Mouse (Mus musculus): Measurements from ENCODE around the gene Cacna1c.

Gene Cacna1c

GRCm38 (mm10) chr6:118680814-118681213 lies 515.4 kb downstream of the Cacna1c start:
- no peak for DNase-seq (ENCODE audit: low spot score in 2 of 2)

DNA sequence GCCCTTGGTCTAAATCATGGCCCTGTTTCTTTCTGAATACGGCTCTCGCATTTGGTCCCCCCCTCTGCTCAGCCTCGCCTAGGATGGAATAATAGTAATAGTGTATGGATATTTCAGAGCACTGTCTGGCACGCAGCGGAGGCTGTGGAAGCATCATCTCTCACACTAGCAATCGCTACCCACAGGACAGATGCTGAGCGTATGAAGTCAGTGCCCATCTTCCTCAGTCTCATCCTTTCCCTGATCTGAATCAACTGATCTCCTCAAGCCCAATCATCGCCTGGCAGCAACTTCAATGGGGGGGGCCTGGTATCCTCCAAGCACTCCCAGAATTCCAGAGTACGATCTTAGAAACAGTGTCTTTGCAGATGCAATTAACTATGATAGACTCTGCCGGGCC lies 518.2 kb downstream of the Cacna1c start:
- no peak for DNase-seq (ENCODE audit: low spot score in 2 of 2)

DNA sequence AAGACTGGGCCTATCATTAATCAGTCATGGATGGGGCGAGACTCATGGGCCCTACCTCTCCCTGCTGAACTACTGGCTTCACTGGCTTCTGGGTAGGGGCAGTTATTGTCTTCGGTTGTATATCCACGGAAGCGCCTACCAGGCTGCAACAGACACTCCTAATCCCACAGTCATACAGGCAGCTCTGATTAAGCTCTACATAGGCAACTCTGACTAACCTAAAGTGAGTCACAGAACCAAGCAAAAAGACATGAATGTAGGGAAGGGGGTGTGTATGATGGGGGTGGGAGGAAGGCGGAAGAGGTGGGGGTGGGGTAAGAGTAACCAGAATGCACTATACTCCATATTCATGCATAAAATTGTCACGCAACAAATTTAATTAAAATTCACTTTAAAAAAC lies 518.9 kb downstream of the Cacna1c start:
- no peak for DNase-seq (ENCODE audit: low spot score in 2 of 2)

- DNase-seq (ENCODE audit: low spot score in 2 of 2): no peak
These were observed 521.4 kb downstream of the Cacna1c start for GRCm38 (mm10) chr6:118674781-118675180.

DNA sequence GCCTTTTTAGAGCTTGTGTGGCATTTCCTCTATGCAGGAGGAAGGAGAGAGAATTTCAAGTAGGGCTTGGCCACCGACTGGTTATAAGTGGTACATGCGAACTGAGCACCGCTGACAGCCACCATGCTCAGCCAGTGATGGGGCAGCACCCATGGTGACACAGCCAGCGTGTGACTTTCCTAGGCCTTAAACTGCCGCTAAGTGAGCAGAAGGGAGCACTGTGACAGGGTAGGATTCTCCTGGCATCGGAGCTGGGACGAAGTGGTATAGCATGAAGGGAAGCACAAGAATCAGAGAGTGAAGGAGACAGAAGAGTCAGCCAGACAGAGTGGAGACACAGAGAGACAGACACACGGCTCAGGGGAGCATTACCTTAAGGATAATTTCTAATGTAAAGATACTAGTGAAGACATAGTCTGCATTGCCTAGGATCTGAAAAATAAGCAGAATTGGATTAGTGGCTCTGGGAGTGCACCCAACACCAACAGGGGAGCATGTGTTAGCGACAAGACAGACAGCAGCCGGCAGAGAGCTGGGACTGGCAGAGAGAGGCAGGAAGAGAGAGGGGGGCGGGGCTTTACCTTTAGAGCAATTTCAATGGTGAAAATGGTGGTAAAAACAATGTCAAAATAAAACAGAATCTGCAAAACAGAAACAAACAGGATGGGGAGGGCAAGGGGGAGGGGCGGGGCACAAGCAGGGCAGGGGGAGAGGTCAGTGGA lies 522.1 kb downstream of the Cacna1c start:
- DNase-seq (ENCODE audit: low spot score in 2 of 2): no peak

- DNase-seq (ENCODE audit: low spot score in 2 of 2): no peak
These were observed 542.9 kb downstream of the Cacna1c start for GRCm38 (mm10) chr6:118653331-118653730.

- DNase-seq (ENCODE audit: low spot score in 2 of 2): no peak
These were observed 547.0 kb downstream of the Cacna1c start for GRCm38 (mm10) chr6:118649121-118649783.

DNA sequence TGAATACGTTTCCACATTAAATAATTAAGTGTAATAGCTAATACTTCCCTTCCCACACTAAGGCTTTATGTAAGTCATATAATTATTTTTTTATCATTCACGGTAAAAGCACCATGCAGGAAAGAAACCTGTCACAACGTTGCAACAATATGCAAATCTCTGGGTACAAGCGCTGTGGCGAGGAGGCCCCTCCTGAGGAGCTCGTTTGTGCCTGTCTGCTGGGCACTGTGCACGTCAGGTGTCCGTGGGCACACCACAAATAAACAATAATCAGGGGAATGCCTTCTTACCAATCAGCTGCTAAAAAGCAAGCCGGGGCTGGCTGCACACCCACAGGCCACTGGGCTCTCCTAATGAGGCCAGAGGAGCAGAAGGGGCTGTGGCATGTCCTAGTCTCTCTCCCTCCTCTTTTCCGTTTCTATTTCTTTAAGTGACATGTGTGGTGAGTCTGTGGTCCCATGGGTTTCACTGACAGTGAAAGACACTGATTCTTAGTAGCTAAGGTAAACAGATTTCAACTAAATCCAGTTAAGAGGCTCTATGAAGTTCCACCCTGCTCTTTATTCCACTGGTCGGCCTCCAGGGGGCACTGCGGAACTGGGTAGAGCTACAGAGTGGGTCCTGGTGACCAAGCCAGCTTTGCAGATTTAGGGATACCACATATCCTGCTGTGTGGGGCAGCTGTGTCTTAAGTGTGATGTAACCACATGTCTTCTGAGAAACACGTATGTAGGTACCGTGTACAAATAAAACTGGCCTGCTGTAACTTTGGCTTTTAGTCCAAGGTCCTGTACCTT lies 549.8 kb downstream of the Cacna1c start:
- DNase-seq (ENCODE audit: low spot score in 2 of 2): peak in 1 of 2 experiments; percentile 16

- DNase-seq (ENCODE audit: low spot score in 2 of 2): no peak
These were observed 551.4 kb downstream of the Cacna1c start for GRCm38 (mm10) chr6:118644866-118645265.

- no peak for DNase-seq (ENCODE audit: low spot score in 2 of 2)
These were observed 552.7 kb downstream of the Cacna1c start for GRCm38 (mm10) chr6:118643541-118643940.

GRCm38 (mm10) chr6:118641671-118642325 lies 554.4 kb downstream of the Cacna1c start:
- no peak for DNase-seq (ENCODE audit: low spot score in 2 of 2)

DNA sequence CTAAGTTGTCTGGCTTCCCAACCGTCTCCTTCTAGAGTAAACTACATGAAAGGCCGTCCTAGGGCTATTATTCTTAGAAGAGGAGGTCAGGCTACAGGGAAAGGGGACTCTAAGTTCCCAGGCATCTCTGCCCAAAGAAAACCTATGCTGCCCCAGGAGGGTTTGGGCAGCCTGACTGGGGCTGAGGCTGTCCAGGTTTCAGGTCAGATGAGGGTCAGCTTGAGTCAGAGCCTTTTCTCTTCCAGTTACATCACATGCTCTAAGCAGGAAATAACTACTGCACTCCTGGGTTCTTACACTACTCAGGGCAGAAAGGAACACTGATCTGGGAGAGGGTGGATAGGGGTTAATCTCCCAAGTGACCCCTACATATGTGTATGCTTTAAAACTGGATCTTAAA lies 556.4 kb downstream of the Cacna1c start:
- no peak for DNase-seq (ENCODE audit: low spot score in 2 of 2)

- DNase-seq (ENCODE audit: low spot score in 2 of 2): no peak
These were observed 557.3 kb downstream of the Cacna1c start for GRCm38 (mm10) chr6:118638911-118639310.

- DNase-seq (ENCODE audit: low spot score in 2 of 2): no peak
These were observed 563.7 kb downstream of the Cacna1c start for GRCm38 (mm10) chr6:118632491-118632890.

DNA sequence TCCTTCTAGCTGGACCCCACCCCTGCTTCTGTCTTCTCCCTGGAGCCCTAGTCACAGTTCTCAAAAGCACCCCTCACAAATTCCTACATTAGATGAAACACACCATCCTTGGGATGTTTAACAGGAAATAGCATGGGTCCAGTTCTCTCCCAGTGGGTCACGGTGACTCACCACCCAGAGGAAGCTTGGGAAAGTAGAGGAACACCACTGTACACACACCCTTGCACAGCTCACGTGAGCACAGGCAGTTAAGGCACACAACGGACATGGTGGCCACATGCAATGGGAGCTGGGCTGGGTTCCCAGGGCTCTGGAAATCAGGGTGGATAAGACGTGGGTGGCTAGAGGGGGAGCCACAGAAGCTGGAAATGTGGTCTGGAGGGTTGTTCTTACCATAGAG lies 566.2 kb downstream of the Cacna1c start:
- no peak for DNase-seq (ENCODE audit: low spot score in 2 of 2)

DNA sequence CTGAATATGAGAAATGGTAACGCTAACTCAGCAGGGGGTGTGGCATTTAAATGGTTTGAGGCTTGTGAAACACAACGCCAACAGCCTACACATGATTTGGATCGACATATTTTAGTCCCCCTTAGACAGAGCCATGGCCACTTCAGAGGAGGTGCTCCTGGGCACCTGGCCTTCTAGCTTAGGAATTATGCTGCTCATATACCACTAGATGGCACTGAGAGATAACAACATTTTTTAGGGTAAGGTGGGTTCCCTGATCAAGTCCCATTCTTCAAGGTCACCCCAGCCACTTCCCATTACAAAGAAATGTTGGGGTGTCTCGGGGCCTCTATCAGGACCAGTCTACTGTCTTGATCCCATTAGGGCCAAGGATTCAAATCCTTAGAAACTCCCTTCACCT lies 570.0 kb downstream of the Cacna1c start:
- DNase-seq (ENCODE audit: low spot score in 2 of 2): no peak

DNA sequence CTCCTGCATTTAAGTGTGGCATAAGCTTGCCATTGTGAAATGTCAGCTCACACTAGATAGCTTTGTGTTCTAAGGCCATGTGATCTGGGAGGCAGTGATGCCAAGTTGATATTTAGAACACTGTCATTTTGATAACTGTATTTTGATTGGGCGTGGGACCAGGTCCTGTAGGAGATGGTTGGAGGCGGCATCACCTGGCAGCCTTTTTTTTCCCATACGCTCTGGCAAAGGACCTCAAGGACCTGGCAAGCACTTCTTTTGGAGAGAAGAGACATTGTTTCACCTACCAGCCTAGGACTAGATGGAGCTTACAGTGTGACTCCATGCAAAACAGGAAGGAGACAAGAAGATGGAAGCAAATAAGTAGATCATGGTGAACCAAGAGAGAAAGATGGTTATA lies 572.6 kb downstream of the Cacna1c start:
- DNase-seq (ENCODE audit: low spot score in 2 of 2): no peak

- no peak for DNase-seq (ENCODE audit: low spot score in 2 of 2)
These were observed 574.4 kb downstream of the Cacna1c start for GRCm38 (mm10) chr6:118621866-118622265.

DNA sequence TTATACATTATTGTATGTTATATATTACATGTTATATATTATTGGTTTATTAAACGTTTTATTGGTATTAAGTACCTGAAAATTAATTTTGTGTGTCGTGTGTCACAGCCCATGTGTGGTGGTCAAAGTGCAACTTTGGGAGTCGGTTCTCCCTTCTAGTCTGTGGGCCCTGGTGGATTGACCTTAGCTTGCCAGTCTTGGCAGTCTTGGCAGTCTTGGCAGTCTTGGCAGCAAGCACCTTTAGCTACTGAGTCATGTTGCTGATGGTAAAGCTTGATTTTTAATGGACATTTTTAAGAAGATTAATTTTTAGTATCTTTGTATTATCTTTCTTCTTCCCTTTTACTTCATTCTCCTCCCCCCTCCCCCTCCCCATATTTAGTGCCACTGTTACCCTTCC lies 574.8 kb downstream of the Cacna1c start:
- DNase-seq (ENCODE audit: low spot score in 2 of 2): no peak

- no peak for DNase-seq (ENCODE audit: low spot score in 2 of 2)
These were observed 587.3 kb downstream of the Cacna1c start for GRCm38 (mm10) chr6:118608906-118609305.

DNA sequence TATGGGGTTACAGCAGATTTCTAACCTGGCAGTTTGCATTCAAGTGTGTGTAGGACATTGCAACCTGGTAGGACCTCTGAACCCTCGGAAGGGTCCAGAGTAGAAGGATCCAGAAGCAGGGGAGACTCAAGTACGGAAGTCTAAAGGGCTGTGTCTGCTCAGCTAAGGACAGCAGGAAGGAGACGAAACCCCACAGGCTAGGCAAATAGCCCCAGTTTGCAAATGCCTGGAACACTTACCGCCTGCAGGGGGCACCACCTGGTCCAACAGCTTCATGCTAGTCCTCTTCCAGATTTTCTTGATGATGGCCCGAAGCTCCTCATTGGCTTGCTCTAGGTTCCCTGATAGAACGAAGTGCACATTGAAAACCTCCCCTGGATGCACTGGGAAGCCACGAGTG lies 590.2 kb downstream of the Cacna1c start:
- DNase-seq (ENCODE audit: low spot score in 2 of 2): no peak

DNA sequence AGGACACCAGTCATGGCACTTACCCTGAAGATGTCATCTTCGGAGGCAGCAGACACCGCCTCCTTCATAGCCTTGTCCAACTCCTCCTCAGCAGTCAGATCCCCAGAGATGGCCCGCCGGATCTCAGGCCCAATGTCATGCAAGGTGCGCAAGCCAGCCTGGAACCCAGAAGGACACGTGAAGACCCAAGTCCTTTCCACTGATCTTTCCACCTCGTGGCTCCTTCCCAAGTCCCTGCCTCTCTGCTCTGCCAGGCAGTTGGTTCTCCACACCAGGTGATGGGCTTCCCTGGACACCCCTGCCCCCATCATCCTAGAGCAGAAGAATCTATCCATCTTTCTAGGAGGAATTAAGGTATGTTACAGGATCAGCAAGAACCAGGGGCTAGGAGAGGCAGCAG lies 592.4 kb downstream of the Cacna1c start:
- no peak for DNase-seq (ENCODE audit: low spot score in 2 of 2)

Measured in spleen, postnatal 14 days (tissue).